Mouse (Mus musculus) lung, adult 2 months (tissue): ENCODE measurements at regions not wholly inside any gene's neighbourhood (a gene's known extent, or its start where the extent isn't known, plus 50 kb on each side); places are given as distances from the start of the nearest gene placed in this dataset.

Experiments
- CTCF ChIP-seq: fragments of 200-500 bp; IDR thresholded peaks from 2 replicates; pipeline ENCODE4 v1.5.1; 2011; ENCODE audit warnings: mild to moderate bottlenecking, low read length, control low read depth; ENCODE audit not compliant: insufficient read depth
- POLR2A ChIP-seq: fragments of 200-500 bp; IDR thresholded peaks from 2 replicates; pipeline ENCODE4 v1.6.1; 2011; ENCODE audit warnings: low read depth, mild to moderate bottlenecking, control low read depth, low read length, borderline replicate concordance; ENCODE audit errors: extremely low read depth

GRCm38 (mm10) chr7:73251187-73251740 lies 124.0 kb upstream of the Rgma start:
- TF ChIP-seq CTCF (no peak), POLR2A (no peak)
